Mouse (Mus musculus) midbrain, embryonic 11.5 days (tissue): ENCODE measurements at regions not wholly inside any gene's neighbourhood (a gene's known extent, or its start where the extent isn't known, plus 50 kb on each side); places are given as distances from the start of the nearest gene placed in this dataset.

Source experiments
- ATAC-seq: fragments of 200-750 bp; cut with Nextera tagmentation; 2 replicates; pipeline ENCODE4 v1.8.0; 2017; ENCODE audit warnings: moderate TSS enrichment, moderate library complexity; ENCODE audit not compliant: low FRiP score
- DNase-seq: peaks from one replicate; pipeline ENCODE4 v3.0.0; 2015; ENCODE audit warnings: low spot score; ENCODE audit errors: missing footprints
- H3K27ac ChIP-seq: fragments of 300-500 bp; sonication (generic); 2 replicates; pipeline ENCODE4 v1.5.1; 2014; ENCODE audit warnings: low read depth, low read length
- H3K27me3 ChIP-seq: fragments of 300-500 bp; sonication (generic); 2 replicates; pipeline ENCODE4 v1.6.1; 2014; ENCODE audit warnings: mild to moderate bottlenecking, low read length, moderate library complexity, mixed read lengths; ENCODE audit not compliant: control insufficient read depth, insufficient read depth
- H3K36me3 ChIP-seq: fragments of 300-500 bp; sonication (generic); 2 replicates; pipeline ENCODE4 v1.6.1; 2014; ENCODE audit warnings: mild to moderate bottlenecking, low read length, moderate library complexity, mixed read lengths; ENCODE audit not compliant: control insufficient read depth, insufficient read depth
- H3K4me1 ChIP-seq: fragments of 300-500 bp; sonication (generic); 2 replicates; pipeline ENCODE4 v1.6.1; 2014; ENCODE audit warnings: low read length; ENCODE audit not compliant: control insufficient read depth, insufficient read depth
- H3K4me2 ChIP-seq: fragments of 300-500 bp; sonication (generic); 2 replicates; pipeline ENCODE4 v1.6.1; 2014; ENCODE audit warnings: mild to moderate bottlenecking, moderate library complexity
- H3K4me3 ChIP-seq: fragments of 300-500 bp; sonication (generic); 2 replicates; pipeline ENCODE4 v1.5.1; 2014; ENCODE audit warnings: low read depth, low read length
- H3K9ac ChIP-seq: fragments of 300-500 bp; sonication (generic); 2 replicates; pipeline ENCODE4 v1.6.1; 2014; ENCODE audit warnings: low read length
- H3K9me3 ChIP-seq: fragments of 300-500 bp; sonication (generic); 2 replicates; pipeline ENCODE4 v1.6.1; 2016; ENCODE audit warnings: low read length; ENCODE audit not compliant: control insufficient read depth
- WGBS: fragments of 180-500 bp; shearing (Covaris S2); extraction: QIAGEN DNeasy Blood & Tissue Kit; methylation state at CpG from one replicate; pipeline ENCODE4 v1.1.7; 2014; 5-methylcytosine and 5-hydroxymethylcytosine counted together

GRCm38 (mm10) chr2:72541246-72541645 is 65.3 kb downstream of the Cdca7 start:
- Histone ChIP-seq H3K9me3 (no peaks in the 10 kb centered on the region), H3K36me3 (no peaks in the 10 kb centered on the region), H3K4me1 (no peaks in the 10 kb centered on the region), H3K27ac (no peak overlapping the region), H3K4me2 (no peak overlapping the region), H3K9ac (no peak overlapping the region), H3K27me3 (peaks cover 18% of the 10 kb centered on the region), H3K4me3 (no peak overlapping the region)
- no peak for DNase-seq
- no peak for ATAC-seq
- 89% methylated on average over 5 of the region's 5 CpGs for WGBS

GRCm38 (mm10) chr2:72545453-72545852 is 69.5 kb downstream of the Cdca7 start:
- no peaks in the 10 kb centered on the region for H3K4me1 ChIP-seq
- 92% methylated on average over 1 of the region's 1 CpGs for WGBS
- H3K27ac ChIP-seq = no peak overlapping the region
- DNase-seq (no peak), ATAC-seq (no peak)
- H3K36me3 ChIP-seq = no peaks in the 10 kb centered on the region
- no peaks in the 10 kb centered on the region for H3K27me3 ChIP-seq
- H3K9ac ChIP-seq = no peak overlapping the region
- no peaks in the 10 kb centered on the region for H3K9me3 ChIP-seq
- H3K4me3 ChIP-seq = no peak overlapping the region
- H3K4me2 ChIP-seq = no peak overlapping the region

- H3K4me3 ChIP-seq = no peak overlapping the region
- ATAC-seq (no peak), DNase-seq (no peak)
- H3K9ac ChIP-seq = no peak overlapping the region
- no peak overlapping the region for H3K4me2 ChIP-seq
- H3K27ac ChIP-seq = no peak overlapping the region
- H3K4me1 ChIP-seq = no peaks in the 10 kb centered on the region
- WGBS = 91% methylated on average over 5 of the region's 5 CpGs
- no peaks in the 10 kb centered on the region for H3K27me3 ChIP-seq
- no peaks in the 10 kb centered on the region for H3K36me3 ChIP-seq
- no peaks in the 10 kb centered on the region for H3K9me3 ChIP-seq
Measured at GRCm38 (mm10) chr2:72546476-72546875, 70.5 kb downstream of the Cdca7 start.

- Histone ChIP-seq H3K4me1 (no peaks in the 10 kb centered on the region), H3K36me3 (no peaks in the 10 kb centered on the region), H3K4me3 (no peak overlapping the region), H3K4me2 (no peak overlapping the region), H3K27ac (no peak overlapping the region), H3K9ac (no peak overlapping the region), H3K9me3 (no peaks in the 10 kb centered on the region), H3K27me3 (no peaks in the 10 kb centered on the region)
- DNase-seq = no peak
- WGBS = 84% methylated on average over 4 of the region's 4 CpGs
- no peak for ATAC-seq
Measured at GRCm38 (mm10) chr2:72546963-72547362, 71.0 kb downstream of the Cdca7 start.

- H3K27ac ChIP-seq = no peak overlapping the region
- no peaks in the 10 kb centered on the region for H3K9me3 ChIP-seq
- WGBS = 92% methylated on average over 4 of the region's 4 CpGs
- DNase-seq (no peak), ATAC-seq (no peak)
- H3K27me3 ChIP-seq = no peaks in the 10 kb centered on the region; the same call in 1 of the 2 replicates
- no peaks in the 10 kb centered on the region; the same call in 1 of the 2 replicates for H3K4me1 ChIP-seq
- no peaks in the 10 kb centered on the region for H3K36me3 ChIP-seq
- H3K4me3 ChIP-seq = no peak overlapping the region
- H3K4me2 ChIP-seq = no peak overlapping the region
- no peak overlapping the region for H3K9ac ChIP-seq
Measured at GRCm38 (mm10) chr2:72551268-72551667, 75.3 kb downstream of the Cdca7 start.

GRCm38 (mm10) chr2:72554603-72555002 is 78.6 kb downstream of the Cdca7 start:
- Histone ChIP-seq H3K27ac (no peak overlapping the region), H3K36me3 (no peaks in the 10 kb centered on the region), H3K27me3 (peaks cover 6% of the 10 kb centered on the region; the same call in 1 of the 2 replicates), H3K9ac (no peak overlapping the region), H3K4me2 (no peak overlapping the region), H3K4me3 (no peak overlapping the region), H3K9me3 (no peaks in the 10 kb centered on the region), H3K4me1 (peaks cover 7% of the 10 kb centered on the region; the same call in 1 of the 2 replicates)
- DNase-seq = no peak
- WGBS = 84% methylated on average over 5 of the region's 5 CpGs
- ATAC-seq = no peak

GRCm38 (mm10) chr2:72555116-72555515 is 79.2 kb downstream of the Cdca7 start:
- Histone ChIP-seq H3K27me3 (peaks cover 6% of the 10 kb centered on the region; the same call in 1 of the 2 replicates), H3K4me2 (no peak overlapping the region), H3K4me3 (no peak overlapping the region), H3K27ac (no peak overlapping the region), H3K9ac (no peak overlapping the region), H3K4me1 (peaks cover 7% of the 10 kb centered on the region; the same call in 1 of the 2 replicates), H3K9me3 (no peaks in the 10 kb centered on the region), H3K36me3 (no peaks in the 10 kb centered on the region)
- 89% methylated on average over 4 of the region's 4 CpGs for WGBS
- no peak for ATAC-seq
- DNase-seq = no peak

GRCm38 (mm10) chr2:72555556-72555955 is 79.6 kb downstream of the Cdca7 start:
- H3K27me3 ChIP-seq = peaks cover 6% of the 10 kb centered on the region; the same call in 1 of the 2 replicates
- H3K36me3 ChIP-seq = no peaks in the 10 kb centered on the region
- no peak overlapping the region for H3K9ac ChIP-seq
- H3K4me2 ChIP-seq = no peak overlapping the region
- no peak for ATAC-seq
- no peak overlapping the region for H3K4me3 ChIP-seq
- DNase-seq = no peak
- H3K9me3 ChIP-seq = no peaks in the 10 kb centered on the region
- peaks cover 7% of the 10 kb centered on the region; the same call in 1 of the 2 replicates for H3K4me1 ChIP-seq
- 76% methylated on average over 6 of the region's 6 CpGs for WGBS
- no peak overlapping the region for H3K27ac ChIP-seq

- WGBS = 46% methylated on average over 8 of the region's 8 CpGs
- no peaks in the 10 kb centered on the region for H3K36me3 ChIP-seq
- H3K9ac ChIP-seq = no peak overlapping the region
- H3K27me3 ChIP-seq = peaks cover 6% of the 10 kb centered on the region; the same call in 1 of the 2 replicates
- H3K27ac ChIP-seq = no peak overlapping the region
- no peaks in the 10 kb centered on the region for H3K9me3 ChIP-seq
- H3K4me2 ChIP-seq = no peak overlapping the region
- no peak overlapping the region for H3K4me3 ChIP-seq
- DNase-seq = peak; percentile 82
- no peak for ATAC-seq
- H3K4me1 ChIP-seq = peaks cover 7% of the 10 kb centered on the region; the same call in 1 of the 2 replicates
Measured at GRCm38 (mm10) chr2:72556064-72556821, 80.3 kb downstream of the Cdca7 start.
